Comparison of ENCODE assay signal across 12 mouse cellular contexts in the genomic region with DNA sequence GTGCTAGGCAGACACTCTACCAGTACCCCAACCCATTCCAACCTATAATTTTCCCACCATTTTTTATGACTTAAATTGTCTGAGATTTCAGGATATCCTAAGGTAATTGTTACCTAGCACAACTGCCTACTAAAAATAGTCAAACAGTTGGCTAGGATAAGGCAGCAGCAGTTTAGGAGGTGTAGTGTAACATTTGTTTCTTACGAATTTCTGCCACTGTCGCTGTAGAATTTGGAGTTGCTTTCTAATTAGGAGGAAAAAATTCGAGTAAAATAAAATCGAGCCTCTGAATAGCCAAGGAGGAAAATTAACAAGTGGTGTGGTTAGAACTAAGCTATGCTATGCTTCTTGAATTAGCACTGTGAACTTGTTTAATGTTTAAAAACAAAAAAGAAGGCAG.
"Had no signal": no experiment of that assay in that cellular context is flagged by ENCODE, and none has a peak within 500 bp of the region (broad histone marks: within the 10 kb centered on the region; RNA-seq: fewer than 3 reads in every experiment).

No protein-coding gene starts in this region.

- H3K9ac ChIP-seq: liver, embryonic 15.5 days; midbrain, embryonic 13.5 days; stomach, embryonic 15.5 days had no signal

- ATAC-seq: lung, postnatal 0 days; midbrain, embryonic 13.5 days had no signal

- H3K4me2 ChIP-seq: liver, embryonic 11.5 days; liver, embryonic 15.5 days; midbrain, embryonic 13.5 days; stomach, embryonic 15.5 days had no signal

- H3K4me3 ChIP-seq: limb, embryonic 10.5 days; liver, embryonic 15.5 days; midbrain, embryonic 13.5 days; stomach, embryonic 15.5 days had no signal

- H3K27me3 ChIP-seq: liver, embryonic 15.5 days; midbrain, embryonic 13.5 days; stomach, embryonic 15.5 days had no signal

- H3K27ac ChIP-seq: limb, embryonic 10.5 days; liver, embryonic 15.5 days; midbrain, embryonic 13.5 days; stomach, embryonic 15.5 days had no signal

- H3K4me1 ChIP-seq: stomach, embryonic 15.5 days had no signal

- DNase-seq: kidney, postnatal 14 days; lung, adult 2 months; lung, postnatal 36 days; right cerebral cortex, postnatal 14 days; thymus, adult 2 months; thymus, postnatal 25 days had no signal

- H3K9me3 ChIP-seq: limb, embryonic 10.5 days; liver, embryonic 15.5 days; midbrain, embryonic 13.5 days; stomach, embryonic 15.5 days had no signal
